Mouse (Mus musculus): Measurements from ENCODE around the gene Zbtb25. TPM values are rescaled to one million over a fixed set of nuclear protein-coding genes. Genes with fewer than 3 reads are reported as not detected.

Zbtb25 gene
- polyA plus RNA-seq (2011; ENCODE audit: insufficient read length, low read depth, missing spikeins), result 24.0 and 29.2 TPM in 2 replicates

- peaks cover 19% of the 10 kb centered on the region for H3K4me1 ChIP-seq (ENCODE audit: control insufficient read depth, insufficient read depth, low read length)
- H3K27ac ChIP-seq (ENCODE audit: insufficient read depth, low read length), result peak within 1 kb of the TSS; percentile 99
Observed at GRCm38 (mm10) chr12:76369206-76369977, at the start of gene Zbtb25. Gene Zbtb25 (minus strand): TSS chr12:76369602.

GRCm38 (mm10) chr12:76418346-76418745, 48.9 kb upstream of the Zbtb25 start:
- Histone ChIP-seq H3K27ac (ENCODE audit: insufficient read depth, low read length) (no peak overlapping the region), H3K4me3 (ENCODE audit: insufficient read depth, low read length) (no peak overlapping the region), H3K4me1 (ENCODE audit: control insufficient read depth, insufficient read depth, low read length) (no peaks in the 10 kb centered on the region)
- no peak for TF ChIP-seq CTCF (IDR thresholded peaks at IDR 0.05; ENCODE audit: borderline replicate concordance, insufficient read depth, low read length)
- TF ChIP-seq POLR2A (IDR thresholded peaks at IDR 0.05; ENCODE audit: low read depth, low read length), result no peak

More at GRCm38 (mm10) chr12:76369206-76369977, at the start of gene Zbtb25:
- H3K4me3 ChIP-seq (ENCODE audit: insufficient read depth, low read length), result peak within 1 kb of the TSS; percentile 75
- TF ChIP-seq CTCF (IDR thresholded peaks at IDR 0.05; ENCODE audit: borderline replicate concordance, insufficient read depth, low read length) (no peak), POLR2A (IDR thresholded peaks at IDR 0.05; ENCODE audit: low read depth, low read length) (peak; percentile 65)

GRCm38 (mm10) chr12:76417433-76417854, 48.0 kb upstream of the Zbtb25 start, which contains the start of gene Ppp1r36:
Gene Ppp1r36 (plus strand): TSS chr12:76417538.
- H3K4me3 ChIP-seq (ENCODE audit: insufficient read depth, low read length), result peak within 1 kb of the TSS; percentile 22
- H3K4me1 ChIP-seq (ENCODE audit: control insufficient read depth, insufficient read depth, low read length), result no peaks in the 10 kb centered on the region
- no peak for TF ChIP-seq POLR2A (IDR thresholded peaks at IDR 0.05; ENCODE audit: low read depth, low read length)
- TF ChIP-seq CTCF (IDR thresholded peaks at IDR 0.05; ENCODE audit: borderline replicate concordance, insufficient read depth, low read length), result no peak
- no peak within 1 kb of the TSS for H3K27ac ChIP-seq (ENCODE audit: insufficient read depth, low read length)

DNA sequence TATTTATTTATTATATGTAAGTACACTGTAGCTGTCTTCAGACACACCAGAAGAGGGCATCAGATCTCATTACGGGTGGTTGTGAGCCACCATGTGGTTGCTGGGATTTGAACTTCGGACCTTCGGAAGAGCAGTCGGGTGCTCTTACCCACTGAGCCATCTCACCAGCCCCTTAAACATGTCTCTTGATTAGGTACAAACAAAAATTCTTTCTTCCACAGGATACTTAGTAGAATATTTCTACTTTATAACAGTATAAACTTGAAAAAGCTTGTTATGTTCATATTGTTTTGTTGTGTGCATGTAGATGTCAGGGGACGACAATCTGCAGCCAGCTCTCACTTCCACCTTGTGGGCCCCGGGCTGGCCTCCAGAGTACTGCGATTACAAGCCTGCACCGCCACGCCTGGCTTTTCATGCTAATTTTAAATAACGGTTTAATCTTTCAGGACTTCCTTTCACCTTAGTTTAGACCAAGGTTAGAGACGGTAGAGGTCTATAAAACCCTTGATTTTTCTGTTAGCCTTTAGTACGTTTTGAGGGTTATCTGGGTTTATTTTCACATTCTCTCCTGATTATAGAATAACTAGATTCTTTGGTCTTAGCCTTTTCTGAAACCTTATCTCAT, 46.1 kb upstream of the Zbtb25 start:
- TF ChIP-seq CTCF (IDR thresholded peaks at IDR 0.05; ENCODE audit: borderline replicate concordance, insufficient read depth, low read length) (no peak), POLR2A (IDR thresholded peaks at IDR 0.05; ENCODE audit: low read depth, low read length) (no peak)
- Histone ChIP-seq H3K4me3 (ENCODE audit: insufficient read depth, low read length) (no peak overlapping the region), H3K27ac (ENCODE audit: insufficient read depth, low read length) (no peak overlapping the region), H3K4me1 (ENCODE audit: control insufficient read depth, insufficient read depth, low read length) (no peaks in the 10 kb centered on the region)

- Histone ChIP-seq H3K4me1 (ENCODE audit: control insufficient read depth, insufficient read depth, low read length) (no peaks in the 10 kb centered on the region), H3K4me3 (ENCODE audit: insufficient read depth, low read length) (no peak overlapping the region), H3K27ac (ENCODE audit: insufficient read depth, low read length) (no peak overlapping the region)
- no peak for TF ChIP-seq POLR2A (IDR thresholded peaks at IDR 0.05; ENCODE audit: low read depth, low read length)
- TF ChIP-seq CTCF (IDR thresholded peaks at IDR 0.05; ENCODE audit: borderline replicate concordance, insufficient read depth, low read length), result no peak
Observed at GRCm38 (mm10) chr12:76409166-76409565, 39.8 kb upstream of the Zbtb25 start.

- H3K4me1 ChIP-seq (ENCODE audit: control insufficient read depth, insufficient read depth, low read length), result peaks cover 2% of the 10 kb centered on the region; the same call in 1 of the 2 replicates
- H3K27ac ChIP-seq (ENCODE audit: insufficient read depth, low read length), result no peak overlapping the region
- H3K4me3 ChIP-seq (ENCODE audit: insufficient read depth, low read length), result no peak overlapping the region
- TF ChIP-seq POLR2A (IDR thresholded peaks at IDR 0.05; ENCODE audit: low read depth, low read length) (no peak), CTCF (IDR thresholded peaks at IDR 0.05; ENCODE audit: borderline replicate concordance, insufficient read depth, low read length) (no peak)
Observed at GRCm38 (mm10) chr12:76407184-76407583, 37.8 kb upstream of the Zbtb25 start.

GRCm38 (mm10) chr12:76405971-76406370, 36.6 kb upstream of the Zbtb25 start:
- no peak overlapping the region for H3K27ac ChIP-seq (ENCODE audit: insufficient read depth, low read length)
- peaks cover 2% of the 10 kb centered on the region; the same call in 1 of the 2 replicates for H3K4me1 ChIP-seq (ENCODE audit: control insufficient read depth, insufficient read depth, low read length)
- TF ChIP-seq POLR2A (IDR thresholded peaks at IDR 0.05; ENCODE audit: low read depth, low read length) (no peak), CTCF (IDR thresholded peaks at IDR 0.05; ENCODE audit: borderline replicate concordance, insufficient read depth, low read length) (no peak)
- peak overlapping the region; percentile 1; the same call in 1 of the 2 replicates for H3K4me3 ChIP-seq (ENCODE audit: insufficient read depth, low read length)

- TF ChIP-seq CTCF (IDR thresholded peaks at IDR 0.05; ENCODE audit: borderline replicate concordance, insufficient read depth, low read length), result no peak
- TF ChIP-seq POLR2A (IDR thresholded peaks at IDR 0.05; ENCODE audit: low read depth, low read length), result no peak
- Histone ChIP-seq H3K4me3 (ENCODE audit: insufficient read depth, low read length) (no peak overlapping the region), H3K4me1 (ENCODE audit: control insufficient read depth, insufficient read depth, low read length) (peaks cover 2% of the 10 kb centered on the region; the same call in 1 of the 2 replicates), H3K27ac (ENCODE audit: insufficient read depth, low read length) (no peak overlapping the region)
Observed at GRCm38 (mm10) chr12:76405183-76405970, 36.0 kb upstream of the Zbtb25 start.

DNA sequence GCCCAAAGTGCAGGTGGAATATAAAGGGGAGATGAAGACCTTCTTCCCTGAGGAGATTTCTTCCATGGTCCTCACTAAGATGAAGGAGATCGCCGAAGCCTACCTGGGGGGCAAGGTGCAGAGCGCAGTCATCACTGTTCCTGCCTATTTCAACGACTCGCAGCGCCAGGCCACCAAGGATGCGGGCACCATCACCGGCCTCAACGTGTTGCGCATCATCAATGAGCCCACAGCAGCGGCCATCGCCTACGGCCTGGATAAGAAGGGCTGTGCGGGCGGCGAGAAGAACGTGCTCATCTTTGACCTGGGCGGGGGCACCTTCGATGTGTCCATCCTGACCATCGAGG, 35.4 kb upstream of the Zbtb25 start:
- H3K4me3 ChIP-seq (ENCODE audit: insufficient read depth, low read length), result peak overlapping the region; percentile 32
- no peak for TF ChIP-seq POLR2A (IDR thresholded peaks at IDR 0.05; ENCODE audit: low read depth, low read length)

More for the DNA sequence above, 35.4 kb upstream of the Zbtb25 start:
- peaks cover 2% of the 10 kb centered on the region; the same call in 1 of the 2 replicates for H3K4me1 ChIP-seq (ENCODE audit: control insufficient read depth, insufficient read depth, low read length)
- no peak overlapping the region for H3K27ac ChIP-seq (ENCODE audit: insufficient read depth, low read length)
